Mouse (Mus musculus): ENCODE measurements around the gene Tmem87b. TPM values are rescaled to one million over a fixed set of nuclear protein-coding genes. Genes with fewer than 3 reads are reported as not detected.

Gene Tmem87b
- polyA plus RNA-seq (2012; ENCODE audit: low replicate concordance): 4.8 and 6.4 TPM in 2 replicates

GRCm38 (mm10) chr2:128817786-128818681, at the start of gene Tmem87b:
Tmem87b (plus strand) TSS chr2:128818118.

GRCm38 (mm10) chr2:128862636-128863035, 44.7 kb downstream of the Tmem87b start, which contains the start of gene Fbln7:
Fbln7 (plus strand) TSS chr2:128862981.

Other genes starting within 250 kb of the Tmem87b start
- not detected in 2 replicates for gene Spdye4c, start 226.9 kb upstream of the Tmem87b start, polyA plus RNA-seq (2012; ENCODE audit: low replicate concordance)
- gene Anapc1, start 130.7 kb upstream of the Tmem87b start, polyA plus RNA-seq (2012; ENCODE audit: low replicate concordance): 40.9 and 50.9 TPM in 2 replicates
- gene Mertk, start 119.2 kb upstream of the Tmem87b start, polyA plus RNA-seq (2012; ENCODE audit: low replicate concordance): 4.7 and 11.3 TPM in 2 replicates
- not detected in 2 replicates for gene Fbln7, start 44.9 kb downstream of the Tmem87b start, polyA plus RNA-seq (2012; ENCODE audit: low replicate concordance)
- gene Zc3h8, start 126.0 kb downstream of the Tmem87b start, polyA plus RNA-seq (2012; ENCODE audit: low replicate concordance): 0.26 TPM in 1 of 2 replicates, not detected in the other
- 10.7 and 33.4 TPM in 2 replicates for gene Zc3h6, start 149.3 kb downstream of the Tmem87b start, polyA plus RNA-seq (2012; ENCODE audit: low replicate concordance)
- 4.3 and 5.3 TPM in 2 replicates for gene Gm10762, start 149.6 kb downstream of the Tmem87b start, polyA plus RNA-seq (2012; ENCODE audit: low replicate concordance)
- gene Vinac1, start 230.1 kb downstream of the Tmem87b start, polyA plus RNA-seq (2012; ENCODE audit: low replicate concordance): not detected in 2 replicates
- 1.7 and 2.0 TPM in 2 replicates for gene Ttl, start 247.8 kb downstream of the Tmem87b start, polyA plus RNA-seq (2012; ENCODE audit: low replicate concordance)